Mouse (Mus musculus) erythroblast, adult 5-6 weeks (primary cell): Measurements from ENCODE around the gene Cradd. TPM values are rescaled to one million over a fixed set of nuclear protein-coding genes. Genes with fewer than 3 reads are reported as not detected.

Source experiments
- ATAC-seq: replicated peaks from 2 replicates; pipeline ENCODE4 v1.8.0; 2016; ENCODE audit warnings: moderate number of reproducible peaks, mild to moderate bottlenecking, moderate TSS enrichment, inconsistent platforms; ENCODE audit not compliant: poor library complexity, low FRiP score, severe bottlenecking
- total RNA-seq, 2 experiments: library from RNA; stranded (forward) in 1 of 2; stranded (reverse) in 1 of 2; fragments of 150-400 nt in 1 of 2; fragments of 200-764, 138-1000 nt in 1 of 2; gene quantifications; 2 replicates each; pipeline versions ENCODE4 v1.2.3 to v1.2.4; 2015 to 2017; ENCODE audit warnings: low replicate concordance in 2 of 2

Gene Cradd
- total RNA-seq, 2 experiments from 2014 or later: 0.09 to 7.1 TPM

DNA sequence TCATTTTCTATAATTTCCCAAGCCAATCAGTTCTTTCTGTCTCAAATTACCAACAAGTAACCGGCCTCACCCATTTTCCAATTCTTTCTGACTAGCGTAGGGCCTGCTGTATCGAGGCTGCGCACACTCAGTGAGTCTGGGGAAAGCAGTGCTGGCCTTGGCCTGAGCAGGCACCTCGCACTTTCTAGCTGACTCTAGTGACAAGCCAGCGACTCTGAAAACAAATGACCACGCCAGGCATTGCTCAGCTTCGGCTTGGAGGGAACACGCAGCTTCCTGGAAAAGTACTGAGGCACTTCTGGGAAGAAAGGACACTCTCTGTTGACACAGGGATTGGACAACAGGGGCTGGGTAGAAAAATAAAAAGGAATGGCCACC lies 105.3 kb downstream of the Cradd start:
- ATAC-seq: no peak

DNA sequence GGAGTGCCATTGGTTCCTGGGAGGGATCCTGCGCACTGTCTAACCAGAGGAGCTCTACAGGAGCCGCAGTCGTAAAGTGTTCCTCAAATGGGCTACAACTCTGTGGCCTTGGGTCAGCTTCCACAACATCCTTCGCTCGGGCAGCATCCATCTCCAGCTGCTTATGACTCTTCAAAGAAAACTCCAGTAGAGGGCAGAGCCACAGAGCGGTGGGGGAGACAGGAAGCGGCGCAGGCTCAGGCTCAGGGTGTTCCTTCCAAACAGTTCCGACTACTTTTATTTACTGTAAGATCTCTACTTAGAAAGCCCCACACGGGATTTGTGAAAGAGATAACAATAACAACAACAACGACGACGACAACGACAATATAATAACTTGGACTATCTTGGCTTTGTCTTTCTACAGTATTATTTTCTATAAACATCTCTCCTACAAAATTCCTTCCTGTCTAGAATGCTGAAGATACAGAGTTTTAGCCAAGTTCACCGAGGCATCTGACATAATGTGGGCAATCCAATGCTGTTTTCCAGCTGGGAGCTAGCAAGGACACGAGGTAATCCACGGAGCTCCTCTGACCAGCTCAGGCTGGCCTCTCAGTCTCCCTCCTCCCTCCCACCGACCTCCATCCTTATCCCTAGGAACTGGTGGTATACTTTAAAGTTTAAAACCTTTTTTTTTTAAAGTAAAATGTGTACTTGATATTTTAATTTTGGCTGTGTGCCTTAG lies 105.8 kb downstream of the Cradd start:
- ATAC-seq: no peak

DNA sequence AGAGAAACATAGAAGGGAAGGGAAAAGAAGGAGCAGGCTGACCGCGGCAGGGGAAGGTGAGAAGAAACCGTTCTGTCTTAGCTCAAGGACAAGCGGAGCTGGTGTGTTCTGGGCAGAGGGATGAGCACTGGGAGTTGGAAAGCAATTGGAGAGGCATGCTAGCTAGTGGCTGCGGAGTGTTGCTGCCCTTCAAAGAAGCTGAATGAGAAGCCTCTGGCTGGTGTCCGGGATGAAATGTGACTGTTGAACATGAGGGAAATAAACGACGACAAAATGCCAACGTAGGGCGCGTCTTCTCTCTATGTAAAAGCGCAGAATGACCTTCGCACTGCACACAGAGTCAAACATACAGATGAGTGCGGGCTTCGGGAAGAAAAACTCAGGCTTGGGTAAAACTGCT lies 108.6 kb downstream of the Cradd start:
- no peak for ATAC-seq

DNA sequence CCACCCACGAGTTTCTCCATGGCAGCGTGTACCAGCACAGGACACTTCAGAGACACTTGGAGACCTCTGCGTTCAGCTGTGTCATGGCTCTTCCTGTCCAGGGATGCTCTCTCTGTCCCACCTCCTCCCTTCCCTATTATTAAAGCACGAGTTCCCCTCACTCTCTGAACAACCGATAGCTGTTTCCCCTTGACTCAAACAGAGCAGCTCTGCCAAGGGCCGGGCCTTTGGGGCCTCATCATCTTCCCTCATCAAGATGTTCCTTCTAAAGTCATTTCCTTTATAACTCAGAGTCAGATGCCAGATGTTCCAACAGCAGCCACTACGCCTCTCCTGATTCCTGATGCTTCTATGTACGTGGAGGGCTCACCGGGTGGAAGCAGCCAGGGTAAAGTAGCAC lies 110.1 kb downstream of the Cradd start:
- ATAC-seq: no peak

DNA sequence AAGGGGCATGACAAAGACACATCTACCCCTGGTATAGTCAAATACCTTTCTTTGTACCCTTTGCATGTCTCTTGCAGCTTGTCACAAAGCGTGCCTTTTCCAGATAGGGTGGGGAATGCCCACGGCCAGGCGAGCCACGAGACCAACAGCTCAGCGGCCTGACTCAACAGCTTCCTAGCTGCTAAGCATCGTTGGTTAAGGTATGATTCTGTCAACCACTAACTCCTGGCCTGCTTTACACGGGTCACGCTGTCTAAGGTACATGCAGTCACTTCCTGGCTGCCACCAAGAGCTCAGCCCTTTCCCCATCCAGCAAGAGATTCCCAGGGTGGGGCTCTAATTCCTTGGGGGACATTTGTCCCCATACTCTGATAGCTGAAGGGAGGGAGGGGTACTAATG lies 110.6 kb downstream of the Cradd start:
- no peak for ATAC-seq

DNA sequence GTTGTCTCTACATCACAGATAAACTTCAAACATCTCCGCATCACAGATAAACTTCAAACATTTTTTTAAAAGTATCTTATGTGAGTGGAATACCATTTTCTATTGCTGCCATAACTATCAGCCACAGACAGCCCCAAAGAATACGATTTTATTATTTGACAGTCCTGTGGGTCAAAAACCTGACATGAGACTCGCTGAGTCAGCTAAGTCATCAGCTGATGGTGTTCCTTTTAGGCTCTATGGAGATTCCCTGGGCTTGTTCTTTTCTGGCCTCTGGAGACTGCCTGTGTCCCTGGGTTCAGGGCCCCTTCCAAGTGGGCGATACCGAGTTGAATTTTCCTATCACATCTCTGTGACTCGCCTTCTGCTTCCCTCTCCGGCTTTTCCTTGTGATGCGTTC lies 112.3 kb downstream of the Cradd start:
- no peak for ATAC-seq

DNA sequence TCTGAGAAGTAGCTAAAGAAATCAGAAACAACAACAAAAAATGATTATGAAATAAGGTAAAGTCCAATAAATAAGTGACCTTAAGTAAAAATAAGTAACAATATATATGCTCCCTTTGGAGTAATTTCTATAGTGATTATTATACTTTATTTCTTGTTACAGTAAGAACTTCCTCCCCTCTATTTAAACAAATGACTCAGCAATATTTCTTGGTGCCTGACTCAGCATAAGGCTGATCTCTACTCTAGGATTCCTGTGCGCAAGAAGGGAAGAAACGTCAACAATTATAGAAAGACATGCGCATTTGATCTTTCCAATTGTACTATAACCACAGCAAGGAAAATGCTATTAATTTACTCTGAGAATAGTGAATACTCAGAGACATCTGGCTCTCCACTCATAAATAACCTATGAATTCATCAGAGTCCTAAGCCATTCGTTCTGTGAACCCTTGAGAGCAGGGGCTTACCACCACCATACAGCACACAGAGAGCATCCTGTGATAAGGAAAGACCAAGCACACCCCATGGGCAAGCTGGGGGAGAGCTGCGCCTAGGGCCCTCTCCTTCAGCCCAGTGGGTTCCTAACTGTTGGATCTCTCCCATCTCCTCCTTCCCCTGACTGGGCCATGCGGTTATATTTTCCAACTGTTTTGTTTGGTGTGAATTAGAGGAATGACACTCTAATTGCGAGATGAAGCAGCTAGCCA lies 113.1 kb downstream of the Cradd start:
- no peak for ATAC-seq

DNA sequence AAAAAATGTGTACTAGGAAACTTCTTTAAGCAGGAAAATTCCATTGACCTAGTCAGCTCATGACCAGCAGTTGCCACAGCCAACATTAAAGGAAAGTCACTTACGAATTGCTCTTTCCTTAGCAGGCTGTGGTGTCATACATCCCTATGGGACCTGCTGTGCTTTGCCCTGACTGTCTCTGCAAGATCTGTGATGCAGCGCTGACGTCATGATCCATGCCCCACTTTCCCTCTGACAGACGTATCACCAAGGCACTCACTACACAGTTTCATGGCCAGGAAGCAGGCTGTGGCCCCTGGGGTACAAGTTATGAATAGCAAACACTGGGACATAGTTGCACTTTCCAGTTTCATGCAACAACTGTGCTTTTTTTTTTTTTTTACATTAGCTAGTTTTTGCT lies 113.8 kb downstream of the Cradd start:
- ATAC-seq: no peak

DNA sequence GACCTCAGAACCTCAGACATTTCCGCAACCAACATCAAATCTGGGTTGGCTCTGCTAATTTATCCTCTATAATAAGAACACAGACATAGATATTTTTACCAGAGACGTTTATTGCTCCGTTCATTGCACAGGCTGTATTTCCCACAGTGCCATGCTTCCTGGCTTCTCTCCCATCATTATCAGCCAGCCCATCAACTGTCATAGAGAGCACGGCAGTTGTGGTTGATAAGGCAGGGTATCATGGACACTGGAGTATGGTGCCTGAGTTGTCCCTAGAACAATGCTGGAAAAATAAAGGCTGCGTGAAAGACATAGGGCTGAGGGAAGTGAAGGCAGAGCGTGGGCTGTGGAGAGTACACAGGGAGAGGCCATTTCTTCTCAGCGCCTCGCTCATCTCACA lies 116.5 kb downstream of the Cradd start:
- no peak for ATAC-seq

DNA sequence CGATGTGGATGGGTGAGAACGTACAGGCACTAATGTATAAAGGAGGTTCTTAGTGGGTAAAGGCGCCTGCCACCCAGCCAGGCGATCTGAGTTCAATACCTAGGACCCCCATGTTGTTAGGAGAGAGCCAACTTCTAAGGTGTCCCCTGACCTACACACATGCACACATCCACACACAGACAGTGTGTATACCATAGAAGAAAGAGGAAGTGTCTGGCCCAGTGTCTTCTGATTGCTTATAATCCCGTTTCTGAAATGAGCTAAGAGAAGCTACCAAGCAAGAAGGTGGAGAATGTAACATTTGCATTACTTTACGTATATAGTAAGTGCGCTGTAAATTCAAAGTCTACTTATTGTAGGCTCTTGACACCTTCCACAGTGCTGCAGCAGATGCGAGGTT lies 122.4 kb downstream of the Cradd start:
- ATAC-seq: no peak

DNA sequence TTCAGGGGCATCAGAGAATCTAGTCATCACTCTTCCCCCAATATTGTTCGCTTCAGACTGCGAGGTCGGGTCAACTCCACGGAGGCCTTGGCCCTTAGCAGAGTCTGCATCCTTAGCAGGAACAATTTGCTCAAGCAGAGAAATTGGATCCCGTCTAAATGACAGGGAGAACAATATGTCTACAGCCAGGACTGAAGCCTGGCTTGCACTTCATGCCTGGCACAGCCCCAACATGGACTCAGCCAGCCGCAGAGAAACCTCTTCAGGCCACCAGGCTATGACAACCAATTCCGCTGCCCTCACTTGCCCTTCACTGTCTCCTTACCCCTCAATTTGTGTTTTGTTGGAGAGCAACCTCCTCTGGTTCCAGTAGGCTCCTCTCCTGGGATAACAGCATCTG lies 123.6 kb downstream of the Cradd start:
- ATAC-seq: no peak

DNA sequence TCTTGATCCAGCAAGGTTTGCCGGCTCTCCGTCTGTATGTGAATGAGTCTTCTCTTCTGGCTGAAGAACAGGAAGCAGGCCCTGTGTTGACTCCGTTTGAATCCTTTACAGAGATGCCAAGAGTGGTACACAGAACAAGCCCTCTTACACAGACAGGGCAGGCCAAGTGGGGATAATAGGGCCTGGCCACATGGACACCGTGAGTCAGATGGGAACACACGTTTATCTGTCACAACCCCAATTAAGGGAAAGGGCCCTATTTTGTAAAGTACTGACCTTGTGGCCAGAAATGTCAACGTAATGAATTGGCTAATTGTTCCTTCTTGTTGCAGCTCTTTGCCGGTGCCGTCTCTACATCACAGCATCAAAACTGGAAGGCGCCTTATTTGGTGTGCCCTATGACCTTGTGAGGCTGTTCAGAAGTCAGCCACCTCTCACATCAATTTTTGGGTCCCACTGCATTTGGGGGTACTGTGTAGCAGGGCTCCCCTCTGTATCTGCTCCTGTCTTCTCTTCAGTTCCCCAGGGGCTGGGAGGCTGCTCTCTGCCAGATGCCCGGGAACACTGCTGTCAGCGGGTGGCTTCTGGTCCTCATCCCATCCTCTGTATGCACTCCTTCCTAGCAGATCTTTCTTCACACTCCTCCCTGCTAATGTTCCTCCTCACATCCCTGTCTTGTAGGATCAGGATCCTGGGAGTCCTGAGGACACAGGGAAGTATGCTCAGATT lies 124.2 kb downstream of the Cradd start:
- ATAC-seq: no peak

DNA sequence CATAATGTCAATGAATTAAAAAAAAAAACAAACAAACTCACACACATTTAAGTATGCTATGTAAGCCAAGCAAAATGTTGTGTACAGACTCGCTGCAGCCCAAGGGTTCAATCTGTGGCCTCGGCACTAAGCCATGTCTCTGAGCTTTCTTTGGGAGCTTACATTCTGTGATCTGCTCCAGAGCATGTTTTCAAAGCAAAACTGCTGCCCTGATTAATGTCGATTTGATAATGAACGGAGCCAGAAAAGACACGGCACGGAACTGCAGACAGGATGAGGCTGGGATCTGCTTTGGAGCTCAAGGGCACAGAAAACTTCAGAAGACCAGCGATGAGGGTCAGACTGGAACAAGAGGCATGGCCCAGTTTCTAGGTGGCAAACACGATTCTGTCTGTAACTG lies 126.6 kb downstream of the Cradd start:
- ATAC-seq: no peak

DNA sequence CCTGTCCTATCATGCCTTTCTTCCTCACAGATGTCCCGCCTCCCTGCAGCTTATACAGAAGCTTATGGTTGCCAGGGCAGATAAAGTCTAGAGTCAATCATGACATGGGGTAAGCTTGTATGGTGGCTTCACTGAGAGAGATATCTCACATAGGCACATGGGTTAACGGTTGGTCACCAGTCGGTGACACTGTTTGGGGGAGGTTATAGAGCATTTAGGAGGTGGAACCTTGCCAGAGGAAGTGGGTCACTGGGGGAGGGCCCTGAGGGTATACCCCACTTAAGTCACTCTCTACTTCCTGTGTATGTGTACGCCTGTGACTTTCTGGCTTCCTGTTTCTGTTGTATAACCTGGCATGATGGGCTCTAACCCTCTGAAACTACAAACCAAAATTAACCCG lies 128.2 kb downstream of the Cradd start:
- no peak for ATAC-seq

DNA sequence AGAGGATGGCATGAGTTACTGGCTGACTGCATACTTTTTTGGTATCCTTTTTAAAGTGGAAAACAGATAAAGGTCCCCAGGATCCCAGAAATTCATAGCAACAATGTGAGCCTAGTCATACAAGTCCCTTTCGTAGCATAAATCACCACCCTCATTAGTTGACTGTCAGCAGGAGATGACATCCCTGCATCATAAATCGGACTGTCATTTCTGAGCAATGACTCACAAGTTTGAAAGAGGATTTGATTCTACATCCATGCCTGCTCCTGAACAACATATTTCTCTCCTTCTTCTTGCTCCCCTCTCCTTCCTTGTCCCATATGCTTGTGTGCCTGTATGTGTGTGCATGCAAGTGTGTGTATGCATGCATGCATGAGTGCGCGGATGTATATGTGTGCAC lies 129.2 kb downstream of the Cradd start:
- ATAC-seq: no peak

DNA sequence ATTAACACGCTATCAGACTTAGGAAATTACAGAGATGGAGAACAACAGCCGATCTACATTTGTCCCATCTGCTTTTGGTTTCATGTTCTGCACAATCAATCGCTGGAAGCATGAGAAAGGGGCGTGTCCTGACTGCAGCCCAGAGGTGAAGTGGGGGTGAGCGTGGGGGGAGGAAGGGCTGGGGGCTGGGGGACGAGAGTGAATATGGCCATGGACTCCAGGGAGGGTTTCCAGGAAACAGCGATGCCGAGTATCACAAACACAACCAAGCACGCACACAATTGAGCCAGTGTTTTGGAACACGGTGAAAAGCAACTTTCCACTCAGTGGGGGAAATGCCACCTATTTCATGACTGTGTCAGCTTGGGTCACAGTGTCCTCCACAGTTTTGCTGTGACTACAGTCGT lies 130.1 kb downstream of the Cradd start:
- ATAC-seq: no peak

DNA sequence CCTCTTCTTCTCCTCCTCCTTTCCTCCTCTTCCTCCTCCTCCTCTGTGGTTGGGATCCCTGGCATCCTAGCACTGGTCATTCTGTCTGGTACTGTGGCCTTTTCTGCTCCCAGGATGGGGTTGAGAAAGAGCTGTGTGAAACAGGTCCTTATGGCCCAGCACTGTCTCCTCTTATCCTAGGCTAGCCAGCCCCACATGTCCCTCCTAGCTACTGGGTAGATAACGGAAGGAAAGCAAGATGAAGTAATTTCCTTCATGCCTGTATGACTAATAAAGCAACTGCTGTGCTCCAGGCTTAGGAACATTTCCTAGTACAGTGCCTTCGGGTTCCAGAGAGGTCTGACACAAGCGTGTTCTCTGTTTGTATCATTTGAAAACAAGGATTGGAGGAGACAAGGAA lies 132.1 kb downstream of the Cradd start:
- no peak for ATAC-seq

DNA sequence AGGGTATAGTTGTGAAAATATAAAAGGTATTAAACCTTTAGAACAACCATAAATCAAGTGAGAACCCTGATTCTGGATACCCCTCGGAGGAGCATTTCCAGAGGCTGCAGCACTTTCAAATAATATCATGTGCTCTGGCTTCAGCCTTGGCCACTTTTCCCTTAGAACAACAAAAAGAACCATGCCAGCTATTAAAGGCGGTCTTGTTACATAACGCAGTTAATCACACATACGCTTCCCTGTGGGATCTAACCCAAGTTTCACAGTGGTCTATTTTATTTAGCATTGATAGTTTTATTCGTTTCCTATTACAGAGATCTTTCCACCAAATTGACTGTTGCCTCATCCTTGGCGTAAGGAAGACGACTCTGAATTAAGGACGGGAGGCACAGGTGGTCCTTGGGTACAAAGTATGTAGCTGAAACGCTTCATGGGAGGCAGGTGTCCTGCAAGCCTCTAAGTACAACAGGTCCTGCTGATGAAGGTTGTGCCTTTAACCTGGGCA lies 132.7 kb downstream of the Cradd start:
- no peak for ATAC-seq

DNA sequence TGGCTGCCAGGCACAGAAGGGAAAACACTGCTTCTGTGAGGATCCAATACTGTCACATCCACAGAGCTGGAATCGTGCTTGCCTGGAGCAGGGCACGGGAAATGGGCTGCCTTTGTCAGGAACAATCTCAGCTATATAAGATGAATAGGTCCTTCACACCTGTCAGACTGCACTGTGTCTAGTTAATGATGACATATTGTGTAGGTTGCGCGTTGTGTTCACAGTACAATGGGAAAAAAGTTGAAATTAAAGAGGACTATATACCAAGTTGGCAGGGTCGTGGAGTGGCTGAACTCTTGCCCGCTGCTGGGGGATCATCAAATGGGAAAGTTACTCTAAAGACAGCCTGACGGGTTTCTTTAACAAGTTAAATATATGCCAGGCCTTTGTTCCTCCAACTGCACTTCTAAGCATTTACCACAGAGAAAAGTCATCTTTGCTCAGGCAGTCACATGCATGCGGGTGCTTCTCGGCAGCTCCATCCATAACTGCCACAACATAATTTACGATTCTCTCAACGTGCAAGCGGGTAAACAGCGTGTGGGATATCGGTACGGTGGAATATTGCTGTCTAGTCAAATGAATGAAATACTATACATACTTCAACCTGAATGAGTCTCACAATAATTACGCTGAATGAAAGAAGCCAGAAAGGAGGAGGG lies 134.3 kb downstream of the Cradd start:
- ATAC-seq: no peak

DNA sequence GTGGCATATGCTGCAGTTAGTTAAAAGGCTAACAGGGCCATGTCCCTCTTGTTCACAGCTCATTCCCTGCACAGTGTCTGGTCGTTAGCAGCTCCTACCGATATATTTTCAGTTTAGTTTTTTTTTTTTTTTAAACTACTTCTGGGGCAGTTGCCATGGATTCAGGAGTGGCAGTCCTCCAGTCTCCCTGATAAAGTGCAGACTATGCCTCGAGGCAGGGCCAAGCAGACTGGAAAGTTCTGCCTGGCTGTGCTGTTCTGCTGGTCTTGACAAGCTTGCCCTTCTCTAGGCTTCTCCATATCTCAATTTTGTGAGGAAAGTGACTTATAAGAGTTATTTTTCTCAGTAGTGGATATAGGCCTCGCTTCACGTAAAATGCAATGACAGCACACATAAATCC lies 139.7 kb downstream of the Cradd start:
- ATAC-seq: no peak
